Mouse (Mus musculus) layer of hippocampus, adult 18-20 months (tissue): ENCODE measurements around the gene Slc16a11. TPM values are rescaled to one million over a fixed set of nuclear protein-coding genes. Genes with fewer than 3 reads are reported as not detected.
A peak's percentile ranks its signal among the peaks of the same experiment; 100 is the strongest.

Source experiments
- DNase-seq, 2 experiments: peaks; one replicate each; pipeline ENCODE4 v3.0.0; 2022; ENCODE audit warnings: low spot score in 2 of 2
- total RNA-seq, 2 experiments: library from RNA; stranded (reverse); gene quantifications; 2 replicates each; pipeline ENCODE4 v1.2.3; 2021

Slc16a11 gene
- total RNA-seq, 2 experiments from 2014 or later: 28.6 to 30.6 TPM

- no peak for DNase-seq
Observed at GRCm38 (mm10) chr11:70200036-70200608, 12.4 kb upstream of the Slc16a11 start.

GRCm38 (mm10) chr11:70201691-70202090, 10.9 kb upstream of the Slc16a11 start:
- peak in 1 of 2 experiments; percentile 80 for DNase-seq

- DNase-seq: no peak
Observed at GRCm38 (mm10) chr11:70206801-70207200, 5.8 kb upstream of the Slc16a11 start.

GRCm38 (mm10) chr11:70207283-70207682, 5.3 kb upstream of the Slc16a11 start:
- DNase-seq: no peak

- DNase-seq: no peak
Observed at GRCm38 (mm10) chr11:70208778-70209388, 3.7 kb upstream of the Slc16a11 start.

GRCm38 (mm10) chr11:70210681-70211080, 1.9 kb upstream of the Slc16a11 start:
- no peak for DNase-seq

- no peak for DNase-seq
Observed at GRCm38 (mm10) chr11:70211972-70212371, 580 bp upstream of the Slc16a11 start.

- DNase-seq: peak in 1 of 2 experiments; percentile 87
Observed at GRCm38 (mm10) chr11:70212896-70213295, 344 bp downstream of the Slc16a11 start.

GRCm38 (mm10) chr11:70213736-70214135, 1.2 kb downstream of the Slc16a11 start:
- peak in 1 of 2 experiments; percentile 49 for DNase-seq

- DNase-seq: no peak
Observed at GRCm38 (mm10) chr11:70214191-70214855, 1.8 kb downstream of the Slc16a11 start.

GRCm38 (mm10) chr11:70214856-70215209, 2.3 kb downstream of the Slc16a11 start:
- DNase-seq: no peak

- DNase-seq: no peak
Observed at GRCm38 (mm10) chr11:70215301-70215700, 2.7 kb downstream of the Slc16a11 start.

- no peak for DNase-seq
Observed at GRCm38 (mm10) chr11:70216103-70216502, 3.6 kb downstream of the Slc16a11 start.

GRCm38 (mm10) chr11:70218039-70218438, 5.5 kb downstream of the Slc16a11 start:
- DNase-seq: no peak

- no peak for DNase-seq
Observed at GRCm38 (mm10) chr11:70218741-70219470, 6.4 kb downstream of the Slc16a11 start.

- no peak for DNase-seq
Observed at GRCm38 (mm10) chr11:70219873-70220272, 7.3 kb downstream of the Slc16a11 start.

- no peak for DNase-seq
Observed at GRCm38 (mm10) chr11:70220323-70220722, 7.8 kb downstream of the Slc16a11 start.

- DNase-seq: peak; percentile 93 to 97
Observed at GRCm38 (mm10) chr11:70220731-70221602, 8.4 kb downstream of the Slc16a11 start, which contains the start of gene Slc16a13. TSS of gene Slc16a13 (minus strand) at chr11:70221064.

GRCm38 (mm10) chr11:70221603-70222500, 9.3 kb downstream of the Slc16a11 start:
- DNase-seq: no peak

- no peak for DNase-seq
Observed at GRCm38 (mm10) chr11:70223724-70224123, 11.2 kb downstream of the Slc16a11 start.
